26 mouse cellular contexts compared by ENCODE assay signal in genomic region chr19:4317181-4317580, GRCm38 (mm10).
"Had no signal": no experiment of that assay in that cellular context is flagged by ENCODE, and none has a peak within 500 bp of the region (broad histone marks: within the 10 kb centered on the region; RNA-seq: fewer than 3 reads in every experiment).

No protein-coding gene starts in this region.

- H3K4me1 ChIP-seq: hindbrain, embryonic 13.5 days; hindbrain, embryonic 15.5 days; kidney, embryonic 15.5 days; limb, embryonic 13.5 days had no signal

- H3K27ac ChIP-seq: heart, embryonic 10.5 days; heart, embryonic 13.5 days; heart, embryonic 15.5 days; hindbrain, embryonic 13.5 days; hindbrain, embryonic 15.5 days; hindbrain, postnatal 0 days; kidney, embryonic 15.5 days; kidney, postnatal 0 days; limb, embryonic 13.5 days; limb, embryonic 15.5 days; liver, embryonic 12.5 days; liver, embryonic 14.5 days had no signal

- H3K9me3 ChIP-seq: heart, embryonic 10.5 days; heart, embryonic 13.5 days; heart, embryonic 15.5 days; hindbrain, embryonic 13.5 days; hindbrain, embryonic 15.5 days; kidney, embryonic 15.5 days; limb, embryonic 13.5 days; limb, embryonic 15.5 days; liver, embryonic 12.5 days had no signal

- H3K4me2 ChIP-seq: heart, embryonic 13.5 days; heart, embryonic 15.5 days; hindbrain, embryonic 13.5 days; hindbrain, embryonic 15.5 days; kidney, embryonic 15.5 days; limb, embryonic 13.5 days; limb, embryonic 15.5 days; liver, embryonic 12.5 days had no signal

- ATAC-seq: hindbrain, postnatal 0 days; intestine, embryonic 16.5 days; liver, embryonic 12.5 days had no signal

- DNase-seq: gastrocnemius, postnatal 14 days; gastrocnemius, postnatal 36 days; heart, adult 18-20 months; heart, postnatal 14 days; heart, postnatal 36 days; kidney, adult 11 months; kidney, adult 2 months; kidney, adult 9 months; kidney, postnatal 14 days; kidney, postnatal 36 days; layer of hippocampus, adult 9-11 months; layer of hippocampus, postnatal 36 days; left cerebral cortex, postnatal 4 days had no signal

- H3K27me3 ChIP-seq: heart, embryonic 13.5 days; heart, embryonic 15.5 days; hindbrain, embryonic 13.5 days; hindbrain, embryonic 15.5 days; kidney, embryonic 15.5 days; limb, embryonic 13.5 days; limb, embryonic 15.5 days; liver, embryonic 12.5 days had no signal

- H3K4me3 ChIP-seq: heart, embryonic 10.5 days; heart, embryonic 13.5 days; heart, embryonic 15.5 days; hindbrain, embryonic 13.5 days; hindbrain, embryonic 15.5 days; kidney, embryonic 15.5 days; limb, embryonic 13.5 days; limb, embryonic 15.5 days; liver, embryonic 12.5 days had no signal

- H3K9ac ChIP-seq: heart, embryonic 13.5 days; heart, embryonic 15.5 days; hindbrain, embryonic 13.5 days; hindbrain, embryonic 15.5 days; kidney, embryonic 15.5 days; limb, embryonic 15.5 days; liver, embryonic 12.5 days; liver, embryonic 14.5 days had no signal
